Mouse (Mus musculus) testis, adult 2 months (tissue): ENCODE measurements around the gene Slc20a1. TPM values are rescaled to one million over a fixed set of nuclear protein-coding genes. Genes with fewer than 3 reads are reported as not detected.

Experiments
- H3K27ac ChIP-seq: fragments of 200-500 bp; 2 replicates; pipeline ENCODE4 v1.5.1; 2012; ENCODE audit warnings: low read depth, low read length; ENCODE audit not compliant: control insufficient read depth, insufficient read depth
- H3K27me3 ChIP-seq: fragments of 200-500 bp; 2 replicates; pipeline ENCODE4 v1.6.1; 2012; ENCODE audit warnings: mild to moderate bottlenecking, low read length, moderate library complexity; ENCODE audit not compliant: control insufficient read depth, insufficient read depth
- H3K36me3 ChIP-seq: fragments of 200-500 bp; 2 replicates; pipeline ENCODE4 v1.6.1; 2012; ENCODE audit warnings: mild to moderate bottlenecking, low read length; ENCODE audit not compliant: control insufficient read depth, insufficient read depth
- H3K4me1 ChIP-seq: fragments of 200-500 bp; 2 replicates; pipeline ENCODE4 v1.6.1; 2012; ENCODE audit warnings: low read length; ENCODE audit not compliant: control insufficient read depth, insufficient read depth
- H3K4me3 ChIP-seq: fragments of 200-500 bp; 2 replicates; pipeline ENCODE4 v1.5.1; 2012; ENCODE audit warnings: low read depth, mild to moderate bottlenecking, low read length, moderate library complexity, mixed read lengths; ENCODE audit not compliant: control insufficient read depth
- CTCF ChIP-seq: fragments of 200-500 bp; IDR thresholded peaks from 2 replicates; pipeline ENCODE4 v1.5.1; 2012; ENCODE audit warnings: low read depth, mild to moderate bottlenecking, inconsistent platforms, low read length, moderate library complexity; ENCODE audit not compliant: control insufficient read depth, insufficient read depth, insufficient replicate concordance
- POLR2A ChIP-seq: fragments of 200-500 bp; IDR thresholded peaks from 2 replicates; pipeline ENCODE4 v1.6.1; 2012; ENCODE audit warnings: low read depth, mild to moderate bottlenecking, inconsistent platforms, low read length, moderate library complexity; ENCODE audit not compliant: control insufficient read depth
- polyA plus RNA-seq: library from polyadenylated mRNA; depleted of rRNA; stranded (reverse); fragments of >200 nt; gene quantifications from 2 replicates; pipeline ENCODE4 v1.2.3, GENCODE M21; 2012

Gene Slc20a1
- polyA plus RNA-seq, 1 experiment, result 14.9 TPM

DNA sequence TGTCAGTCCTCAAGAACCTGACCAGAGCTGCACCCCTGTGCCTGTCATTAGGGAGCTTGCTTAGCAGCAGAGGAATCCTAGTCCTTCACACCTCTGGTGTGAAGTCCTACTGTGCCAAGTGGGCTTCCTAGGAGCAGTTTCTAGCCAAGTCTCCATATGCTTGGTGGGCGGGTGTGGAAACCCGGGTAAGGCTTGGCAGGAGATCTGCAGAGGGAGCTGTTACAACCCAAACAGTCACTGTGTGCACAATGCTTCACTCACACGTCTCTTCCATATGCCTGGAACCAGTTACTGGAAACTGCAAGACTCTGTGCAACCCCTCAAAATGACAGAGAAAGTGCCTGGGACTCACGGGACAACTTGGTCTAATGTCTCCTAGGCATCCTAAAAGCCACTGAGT, 33.5 kb downstream of the Slc20a1 start:
- Histone ChIP-seq H3K4me3 (no peak overlapping the region), H3K27ac (no peak overlapping the region), H3K36me3 (no peaks in the 10 kb centered on the region), H3K27me3 (no peaks in the 10 kb centered on the region), H3K4me1 (no peaks in the 10 kb centered on the region; the same call in 1 of the 2 replicates)
- no peak for TF ChIP-seq CTCF
- TF ChIP-seq POLR2A, result no peak

DNA sequence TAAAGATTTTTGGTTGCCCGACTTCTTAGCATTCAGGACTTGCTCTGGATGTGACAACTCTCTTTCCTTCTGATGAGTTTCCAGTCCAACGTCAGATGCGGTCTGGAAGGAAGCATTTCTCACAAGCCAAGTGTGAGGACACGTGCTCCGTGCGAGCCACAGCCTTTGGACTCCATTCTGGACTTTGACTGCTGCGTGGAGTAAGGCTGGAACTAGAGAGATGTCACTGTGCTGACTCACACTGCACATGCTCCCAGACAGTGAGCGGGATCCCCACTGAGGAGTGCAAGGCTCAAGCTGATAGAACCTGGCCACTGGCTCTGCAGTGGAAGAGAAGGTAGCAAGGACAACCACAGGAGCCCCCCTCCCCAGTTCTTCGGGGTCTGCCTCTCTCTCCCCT, 33.9 kb downstream of the Slc20a1 start:
- no peak overlapping the region for H3K4me3 ChIP-seq

DNA sequence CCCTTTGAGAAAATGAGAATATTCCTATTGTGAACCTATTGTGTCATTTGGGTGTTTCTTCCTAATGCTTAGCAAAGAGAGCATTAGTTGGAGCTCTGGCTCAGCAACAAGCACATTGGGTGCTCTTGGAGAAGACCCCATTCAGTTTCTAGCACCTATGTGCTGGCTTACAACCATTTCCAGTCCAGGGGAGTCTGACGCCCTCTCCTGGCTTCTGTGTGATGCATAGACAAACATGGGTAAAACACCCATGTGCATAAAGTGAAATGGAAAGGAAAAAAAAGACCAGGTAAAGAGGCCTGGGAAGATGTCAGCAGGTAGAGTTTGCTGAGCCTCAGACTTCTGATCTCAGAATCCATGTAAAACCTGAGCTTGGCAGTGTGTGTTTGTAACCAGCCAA, 34.7 kb downstream of the Slc20a1 start:
- no peaks in the 10 kb centered on the region for H3K4me1 ChIP-seq
- no peak overlapping the region for H3K4me3 ChIP-seq
- H3K27me3 ChIP-seq, result no peaks in the 10 kb centered on the region
- no peaks in the 10 kb centered on the region for H3K36me3 ChIP-seq
- H3K27ac ChIP-seq, result no peak overlapping the region
- TF ChIP-seq CTCF (no peak), POLR2A (no peak)

More for the DNA sequence above, 33.9 kb downstream of the Slc20a1 start:
- Histone ChIP-seq H3K27me3 (no peaks in the 10 kb centered on the region), H3K4me1 (no peaks in the 10 kb centered on the region), H3K36me3 (no peaks in the 10 kb centered on the region), H3K27ac (no peak overlapping the region)
- TF ChIP-seq CTCF (no peak), POLR2A (no peak)

DNA sequence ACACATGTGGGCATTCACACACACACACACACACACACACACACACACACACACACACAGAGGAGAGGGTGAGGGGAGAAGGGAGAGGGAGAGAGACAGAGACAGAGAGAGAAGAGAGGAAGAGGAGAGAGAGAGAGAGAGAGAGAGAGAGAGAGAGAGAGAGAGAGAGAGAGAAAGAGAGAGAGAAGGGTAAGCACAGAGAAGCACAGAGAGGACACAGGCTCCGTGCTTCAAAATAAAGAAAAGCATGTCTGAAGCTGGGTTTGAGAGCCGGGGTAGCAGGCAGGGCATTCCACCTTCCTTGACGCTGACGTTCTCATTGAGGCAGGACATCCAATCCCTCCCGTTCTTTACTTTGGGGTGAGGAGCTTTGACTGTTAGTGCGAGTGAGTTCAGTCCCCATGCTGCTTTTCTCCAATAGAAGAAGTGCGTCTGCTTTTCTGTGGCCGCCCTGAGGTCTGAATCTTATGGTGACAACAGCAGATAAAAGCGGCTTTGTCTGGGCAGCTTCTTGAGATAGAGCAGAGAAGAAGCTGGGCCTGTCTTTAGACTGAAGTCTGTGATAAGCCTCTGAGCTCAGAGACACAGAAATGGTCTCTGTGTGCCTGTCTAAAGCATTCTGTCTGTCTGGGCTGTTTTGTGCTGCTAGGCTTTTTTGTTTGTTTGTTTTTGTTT, 35.4 kb downstream of the Slc20a1 start:
- no peaks in the 10 kb centered on the region for H3K36me3 ChIP-seq
- H3K4me3 ChIP-seq, result no peak overlapping the region
- TF ChIP-seq POLR2A, result no peak
- no peaks in the 10 kb centered on the region for H3K27me3 ChIP-seq
- no peaks in the 10 kb centered on the region for H3K4me1 ChIP-seq
- no peak overlapping the region for H3K27ac ChIP-seq

DNA sequence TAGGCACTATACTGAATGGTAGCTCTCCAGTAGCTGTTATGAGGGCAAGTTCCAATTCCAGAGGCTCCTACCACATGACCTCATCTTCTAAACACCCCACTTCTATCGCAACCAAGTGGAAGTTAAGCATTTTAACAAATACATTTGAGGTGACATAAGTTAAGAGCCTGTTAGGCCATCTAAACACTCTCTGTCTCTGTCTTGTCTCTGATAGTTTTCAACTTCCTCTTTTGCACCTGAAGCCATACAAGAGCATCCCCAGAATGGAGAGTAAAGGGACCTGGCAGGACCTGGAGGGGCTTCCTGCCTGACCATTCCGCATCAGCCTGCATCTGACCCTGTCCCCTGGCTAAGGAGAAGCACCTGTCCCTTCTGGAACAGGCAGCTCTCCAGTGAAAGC, 36.2 kb downstream of the Slc20a1 start:
- TF ChIP-seq CTCF, result no peak
- no peak for TF ChIP-seq POLR2A
- H3K4me1 ChIP-seq, result no peaks in the 10 kb centered on the region
- no peak overlapping the region for H3K27ac ChIP-seq
- no peaks in the 10 kb centered on the region for H3K27me3 ChIP-seq
- H3K36me3 ChIP-seq, result no peaks in the 10 kb centered on the region
- H3K4me3 ChIP-seq, result no peak overlapping the region

DNA sequence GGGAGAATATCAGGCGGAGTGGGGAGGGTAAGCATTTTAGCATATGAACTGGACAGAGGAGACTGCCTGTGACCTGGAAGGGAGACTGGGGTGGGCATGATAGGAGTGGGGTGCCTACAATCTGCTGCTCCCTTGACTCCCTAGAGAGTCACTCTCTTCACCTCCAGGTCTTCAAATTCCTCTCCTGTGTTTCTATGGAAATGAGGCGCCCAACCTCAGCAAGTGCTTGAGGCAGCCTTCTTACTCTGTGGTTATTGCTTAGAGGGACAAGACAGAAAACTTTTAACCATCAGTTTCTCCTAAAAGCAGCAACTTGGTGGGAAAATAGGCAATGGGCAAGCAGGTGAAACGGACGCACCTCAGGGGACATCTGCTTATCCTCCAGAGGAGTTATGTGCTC, 38.0 kb downstream of the Slc20a1 start:
- no peak for TF ChIP-seq CTCF
- no peak for TF ChIP-seq POLR2A
- no peaks in the 10 kb centered on the region for H3K36me3 ChIP-seq
- H3K4me3 ChIP-seq, result no peak overlapping the region
- no peaks in the 10 kb centered on the region for H3K27me3 ChIP-seq
- H3K27ac ChIP-seq, result no peak overlapping the region
- no peaks in the 10 kb centered on the region for H3K4me1 ChIP-seq

DNA sequence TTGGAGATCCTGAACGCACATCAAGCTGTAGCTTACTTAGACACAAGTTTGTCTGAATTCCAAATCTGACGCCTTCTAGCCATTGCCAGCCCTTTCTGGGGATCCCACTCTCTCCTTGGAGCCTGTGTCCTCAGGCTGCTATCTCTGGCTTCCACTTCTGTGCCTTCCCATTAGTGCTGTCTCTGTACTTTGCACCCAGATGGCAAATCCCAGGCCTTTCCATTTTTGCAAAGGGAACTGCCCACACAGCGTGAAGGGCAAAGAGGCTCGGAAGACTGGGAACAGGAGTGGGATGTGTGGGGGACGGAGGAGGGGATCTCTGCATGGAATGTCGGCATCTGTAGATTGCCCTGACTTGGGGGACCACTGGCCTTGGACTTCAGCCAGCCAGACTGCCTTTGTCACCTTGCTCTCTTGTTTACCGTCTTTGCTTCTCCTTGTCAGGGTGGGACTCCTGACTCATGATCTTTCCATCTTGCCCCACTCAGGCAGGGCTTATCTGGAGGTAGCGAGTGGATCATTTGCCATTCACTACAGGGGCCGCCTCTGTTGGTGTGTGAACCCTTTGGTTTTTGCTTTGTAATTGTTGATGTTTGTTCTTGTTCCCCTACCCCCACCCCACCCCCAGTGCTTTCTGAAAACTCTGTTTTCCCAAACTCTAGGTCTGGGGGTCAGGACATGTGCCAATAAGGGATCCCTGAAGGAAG, 42.3 kb downstream of the Slc20a1 start:
- Histone ChIP-seq H3K4me3 (no peak overlapping the region), H3K27me3 (no peaks in the 10 kb centered on the region), H3K4me1 (peaks cover 8% of the 10 kb centered on the region), H3K27ac (no peak overlapping the region), H3K36me3 (no peaks in the 10 kb centered on the region)
- TF ChIP-seq CTCF (no peak), POLR2A (no peak)
